Comparison of ENCODE assay signal across 13 mouse cellular contexts in the genomic region with DNA sequence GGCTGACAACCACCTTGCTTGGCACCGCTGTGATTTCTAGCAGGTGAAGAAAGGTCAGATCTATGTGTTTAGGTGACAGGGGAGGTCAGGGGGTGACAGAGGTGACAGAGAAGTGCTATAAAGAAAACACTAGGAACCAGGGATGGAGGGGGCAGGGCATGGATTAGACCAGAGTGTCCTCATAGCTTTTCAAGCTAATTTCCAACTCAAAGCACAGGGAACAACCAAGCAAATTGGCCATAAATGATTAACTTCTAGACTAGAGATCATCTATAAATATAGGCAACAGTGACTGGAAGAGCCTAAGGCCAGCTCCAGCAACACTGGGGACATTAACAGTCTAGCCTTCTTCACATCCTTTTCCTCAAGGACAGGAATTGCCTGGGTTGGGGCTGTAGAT.
DNase-seq lines count a peak whose midpoint lies in the region; ATAC-seq lines count a peak whose summit lies in the region.
"Had no signal": no experiment of that assay in that cellular context is flagged by ENCODE, and none has a peak within 500 bp of the region (broad histone marks: within the 10 kb centered on the region; RNA-seq: fewer than 3 reads in every experiment).

No protein-coding gene starts in this region.

- 65% methylated on average over 1 of the region's 1 CpGs for WGBS in forebrain, embryonic 12.5 days
- WGBS in hindbrain, embryonic 12.5 days = 74% methylated on average over 1 of the region's 1 CpGs
- 33% methylated on average over 1 of the region's 1 CpGs for WGBS in kidney, embryonic 15.5 days
- WGBS in liver, embryonic 12.5 days (ENCODE audit: insufficient replicate concordance) = 56% methylated on average over 1 of the region's 1 CpGs
- 59% methylated on average over 1 of the region's 1 CpGs for WGBS in embryonic facial prominence, embryonic 10.5 days

- H3K36me3 ChIP-seq in forebrain, embryonic 12.5 days (replicated peaks) = no peaks in the 10 kb centered on the region
- H3K36me3 ChIP-seq in hindbrain, embryonic 12.5 days = no peaks in the 10 kb centered on the region
- no peaks in the 10 kb centered on the region for H3K36me3 ChIP-seq in kidney, embryonic 15.5 days
- no peaks in the 10 kb centered on the region for H3K36me3 ChIP-seq in liver, embryonic 12.5 days
- no peaks in the 10 kb centered on the region for H3K36me3 ChIP-seq in embryonic facial prominence, embryonic 10.5 days (replicated peaks)
- H3K36me3 ChIP-seq: stomach, embryonic 15.5 days had no signal

- H3K9ac ChIP-seq in forebrain, embryonic 12.5 days = no peak overlapping the region
- H3K9ac ChIP-seq in hindbrain, embryonic 12.5 days = no peak overlapping the region
- no peak overlapping the region for H3K9ac ChIP-seq in kidney, embryonic 15.5 days
- H3K9ac ChIP-seq in liver, embryonic 12.5 days = no peak overlapping the region
- H3K9ac ChIP-seq: lung, embryonic 14.5 days; stomach, embryonic 15.5 days had no signal

- peaks cover 32% of the 10 kb centered on the region for H3K4me1 ChIP-seq in forebrain, embryonic 12.5 days
- peaks cover 15% of the 10 kb centered on the region for H3K4me1 ChIP-seq in hindbrain, embryonic 12.5 days
- peaks cover 19% of the 10 kb centered on the region for H3K4me1 ChIP-seq in kidney, embryonic 15.5 days
- H3K4me1 ChIP-seq in liver, embryonic 12.5 days = peaks cover 5% of the 10 kb centered on the region; the same call in 1 of the 2 replicates
- peaks cover 23% of the 10 kb centered on the region for H3K4me1 ChIP-seq in embryonic facial prominence, embryonic 10.5 days
- H3K4me1 ChIP-seq: megakaryocyte, embryonic 14.5 days; stomach, embryonic 15.5 days had no signal

- no peak overlapping the region for H3K4me3 ChIP-seq in forebrain, embryonic 12.5 days (replicated peaks)
- no peak overlapping the region for H3K4me3 ChIP-seq in hindbrain, embryonic 12.5 days
- H3K4me3 ChIP-seq in kidney, embryonic 15.5 days (replicated peaks) = no peak overlapping the region
- H3K4me3 ChIP-seq in liver, embryonic 12.5 days = no peak overlapping the region
- no peak overlapping the region for H3K4me3 ChIP-seq in embryonic facial prominence, embryonic 10.5 days
- H3K4me3 ChIP-seq: megakaryocyte, embryonic 14.5 days; stomach, embryonic 15.5 days had no signal

- H3K27ac ChIP-seq in forebrain, embryonic 12.5 days = peak overlapping the region; percentile 83
- H3K27ac ChIP-seq in hindbrain, embryonic 12.5 days = peak overlapping the region; percentile 55; the same call in 1 of the 2 replicates
- H3K27ac ChIP-seq in kidney, embryonic 15.5 days = peak overlapping the region; percentile 84
- H3K27ac ChIP-seq in liver, embryonic 12.5 days = no peak overlapping the region
- H3K27ac ChIP-seq in embryonic facial prominence, embryonic 10.5 days (replicated peaks) = no peak overlapping the region; the same call in 1 of the 2 replicates
- H3K27ac ChIP-seq: stomach, embryonic 15.5 days had no signal

- H3K9me3 ChIP-seq in forebrain, embryonic 12.5 days = no peaks in the 10 kb centered on the region
- no peaks in the 10 kb centered on the region for H3K9me3 ChIP-seq in hindbrain, embryonic 12.5 days (replicated peaks)
- H3K9me3 ChIP-seq in kidney, embryonic 15.5 days (replicated peaks) = no peaks in the 10 kb centered on the region
- H3K9me3 ChIP-seq in liver, embryonic 12.5 days (replicated peaks) = no peaks in the 10 kb centered on the region
- no peaks in the 10 kb centered on the region for H3K9me3 ChIP-seq in embryonic facial prominence, embryonic 10.5 days
- H3K9me3 ChIP-seq: megakaryocyte, embryonic 14.5 days; stomach, embryonic 15.5 days had no signal

- H3K4me2 ChIP-seq in forebrain, embryonic 12.5 days = no peak overlapping the region; the same call in 1 of the 2 replicates
- no peak overlapping the region for H3K4me2 ChIP-seq in hindbrain, embryonic 12.5 days (replicated peaks)
- no peak overlapping the region for H3K4me2 ChIP-seq in kidney, embryonic 15.5 days
- H3K4me2 ChIP-seq in liver, embryonic 12.5 days = no peak overlapping the region
- H3K4me2 ChIP-seq: lung, embryonic 14.5 days; stomach, embryonic 15.5 days had no signal

- DNase-seq in embryonic facial prominence, embryonic 10.5 days (ENCODE audit: low spot score) = no peak
- no peak for DNase-seq in thymus, adult 18-20 months
- DNase-seq in gastrocnemius, postnatal 25 days = no peak
- DNase-seq in Muller cell, postnatal 12 days (ENCODE audit: inconsistent ontology term) = no peak
- DNase-seq: cerebellum, postnatal 36 days; lung, embryonic 14.5 days; right cerebral cortex, postnatal 25 days had no signal

- no peaks in the 10 kb centered on the region for H3K27me3 ChIP-seq in forebrain, embryonic 12.5 days
- H3K27me3 ChIP-seq in hindbrain, embryonic 12.5 days = no peaks in the 10 kb centered on the region
- H3K27me3 ChIP-seq in kidney, embryonic 15.5 days = no peaks in the 10 kb centered on the region
- H3K27me3 ChIP-seq in liver, embryonic 12.5 days (replicated peaks) = no peaks in the 10 kb centered on the region
- no peaks in the 10 kb centered on the region for H3K27me3 ChIP-seq in embryonic facial prominence, embryonic 10.5 days (replicated peaks; ENCODE audit: low read depth, poor library complexity, severe bottlenecking)
- H3K27me3 ChIP-seq: stomach, embryonic 15.5 days had no signal

- ATAC-seq in forebrain, embryonic 12.5 days (ENCODE audit: low FRiP score) = peak; percentile 37; the same call in 1 of the 2 replicates
- ATAC-seq in hindbrain, embryonic 12.5 days (ENCODE audit: low FRiP score) = peak; percentile 14; the same call in 1 of the 2 replicates
- peak; percentile 74 for ATAC-seq in kidney, embryonic 15.5 days (replicated peaks; ENCODE audit: low FRiP score)
- peak; percentile 65 for ATAC-seq in liver, embryonic 12.5 days

Comparison
In these comparisons a context has a peak if more than half of its experiments do, and no peak if none do; other contexts are left out.
1. ATAC-seq: peak in every context shown above with its lines; median percentile 74 in kidney, embryonic 15.5 days; 65 in liver, embryonic 12.5 days; 37 in forebrain, embryonic 12.5 days; 14 in hindbrain, embryonic 12.5 days.
2. H3K27ac ChIP-seq: peak in forebrain, embryonic 12.5 days (single experiment), hindbrain, embryonic 12.5 days (single experiment) and kidney, embryonic 15.5 days (single experiment); none in liver, embryonic 12.5 days (single experiment) and embryonic facial prominence, embryonic 10.5 days (single experiment).